8 mouse cellular contexts compared by ENCODE assay signal in genomic region chr6:113038735-113039058, GRCm38 (mm10). TPM values are rescaled to one million over a fixed set of nuclear protein-coding genes. Genes with fewer than 3 reads are reported as not detected.
DNase-seq lines count a peak whose midpoint lies in the region; ATAC-seq and TF ChIP-seq lines count a peak whose summit lies in the region.

No protein-coding gene starts in this region.

- TF ChIP-seq POLR2A in kidney, adult 2 months (IDR thresholded peaks at IDR 0.05; ENCODE audit: low read depth, low read length) = no peak

- no peak for DNase-seq in kidney, adult 2 months
- DNase-seq in midbrain, postnatal 0 days (ENCODE audit: low spot score) = no peak
- no peak for DNase-seq in thymus, postnatal 0 days (ENCODE audit: low spot score)
- no peak for DNase-seq in embryo, embryonic 9.5 days (ENCODE audit: extremely low spot score)
- DNase-seq in kidney, postnatal 4 days = no peak

- peak overlapping the region; percentile 21; the same call in 1 of the 2 replicates for H3K4me3 ChIP-seq in kidney, embryonic 14.5 days (ENCODE audit: low read length)
- no peak overlapping the region for H3K4me3 ChIP-seq in kidney, adult 2 months (ENCODE audit: insufficient read depth, low read depth, low read length)
- no peak overlapping the region; the same call in 1 of the 2 replicates for H3K4me3 ChIP-seq in embryonic facial prominence, embryonic 15.5 days (replicated peaks)
- no peak overlapping the region for H3K4me3 ChIP-seq in intestine, postnatal 0 days (ENCODE audit: low read depth, low read length)
- no peak overlapping the region for H3K4me3 ChIP-seq in midbrain, postnatal 0 days (ENCODE audit: low read depth, low read length)

- WGBS in kidney, embryonic 14.5 days = 24% methylated on average over 5 of the region's 5 CpGs
- WGBS in kidney, adult 2 months = 43% methylated on average over 5 of the region's 5 CpGs
- 46% methylated on average over 5 of the region's 5 CpGs for WGBS in embryonic facial prominence, embryonic 15.5 days
- 24% methylated on average over 5 of the region's 5 CpGs for WGBS in intestine, postnatal 0 days
- WGBS in midbrain, postnatal 0 days = 56% methylated on average over 5 of the region's 5 CpGs

- peak overlapping the region; percentile 37; the same call in 1 of the 2 replicates for H3K27ac ChIP-seq in kidney, embryonic 14.5 days (ENCODE audit: low read depth, low read length)
- no peak overlapping the region for H3K27ac ChIP-seq in kidney, adult 2 months (ENCODE audit: insufficient read depth, low read depth, low read length)
- H3K27ac ChIP-seq in embryonic facial prominence, embryonic 15.5 days (replicated peaks) = peak overlapping the region; percentile 59
- peak overlapping the region; percentile 88 for H3K27ac ChIP-seq in intestine, postnatal 0 days (ENCODE audit: low read depth, low read length)
- H3K27ac ChIP-seq in midbrain, postnatal 0 days (ENCODE audit: low read depth, low read length) = 0 out of 2 replicates have a peak overlapping the region, but pooled peaks have one; percentile 18

- peak overlapping the region; percentile 37; the same call in 1 of the 2 replicates for H3K9ac ChIP-seq in kidney, embryonic 14.5 days (ENCODE audit: low read depth, low read length)
- H3K9ac ChIP-seq in embryonic facial prominence, embryonic 15.5 days = peak overlapping the region; percentile 15; the same call in 1 of the 2 replicates
- no peak overlapping the region for H3K9ac ChIP-seq in intestine, postnatal 0 days (ENCODE audit: low read depth, low read length)
- no peak overlapping the region for H3K9ac ChIP-seq in midbrain, postnatal 0 days (replicated peaks; ENCODE audit: low read length, poor library complexity, severe bottlenecking)

- H3K36me3 ChIP-seq in kidney, embryonic 14.5 days (ENCODE audit: control insufficient read depth, insufficient read depth, low read length) = no peaks in the 10 kb centered on the region
- no peaks in the 10 kb centered on the region for H3K36me3 ChIP-seq in kidney, adult 2 months (ENCODE audit: control insufficient read depth, insufficient read depth, low read length)
- no peaks in the 10 kb centered on the region for H3K36me3 ChIP-seq in embryonic facial prominence, embryonic 15.5 days
- no peaks in the 10 kb centered on the region for H3K36me3 ChIP-seq in intestine, postnatal 0 days (ENCODE audit: control insufficient read depth, insufficient read depth)
- H3K36me3 ChIP-seq in midbrain, postnatal 0 days (ENCODE audit: insufficient read depth, low read length) = no peaks in the 10 kb centered on the region

- TF ChIP-seq CTCF in kidney, adult 2 months (conservative IDR thresholded peaks at IDR 0.05; ENCODE audit: insufficient read depth, insufficient read length, low read depth, low read length) = no peak
- no peak for TF ChIP-seq CTCF in intestine, postnatal 0 days (IDR thresholded peaks at IDR 0.05; ENCODE audit: low read depth)
- TF ChIP-seq CTCF in midbrain, postnatal 0 days (IDR thresholded peaks at IDR 0.05) = no peak

- peaks cover 3% of the 10 kb centered on the region; the same call in 1 of the 2 replicates for H3K4me1 ChIP-seq in kidney, embryonic 14.5 days (ENCODE audit: control insufficient read depth, insufficient read depth, low read length)
- no peaks in the 10 kb centered on the region; the same call in 1 of the 2 replicates for H3K4me1 ChIP-seq in kidney, adult 2 months (ENCODE audit: control insufficient read depth, insufficient read depth, low read length)
- H3K4me1 ChIP-seq in embryonic facial prominence, embryonic 15.5 days = peaks cover 16% of the 10 kb centered on the region
- H3K4me1 ChIP-seq in intestine, postnatal 0 days (replicated peaks; ENCODE audit: control insufficient read depth, insufficient read depth, low read length) = no peaks in the 10 kb centered on the region
- H3K4me1 ChIP-seq in midbrain, postnatal 0 days (ENCODE audit: insufficient read depth, low read length) = 0 out of 2 replicates have a peak, but pooled peaks cover 3% of the 10 kb centered on the region

- peaks cover 4% of the 10 kb centered on the region; the same call in 1 of the 2 replicates for H3K27me3 ChIP-seq in kidney, embryonic 14.5 days (ENCODE audit: control insufficient read depth, insufficient read depth, low read length)
- H3K27me3 ChIP-seq in kidney, adult 2 months (replicated peaks; ENCODE audit: control insufficient read depth, insufficient read depth, low read length) = no peaks in the 10 kb centered on the region
- no peaks in the 10 kb centered on the region for H3K27me3 ChIP-seq in embryonic facial prominence, embryonic 15.5 days
- H3K27me3 ChIP-seq in intestine, postnatal 0 days (replicated peaks; ENCODE audit: control insufficient read depth, insufficient read depth, low read length) = no peaks in the 10 kb centered on the region
- no peaks in the 10 kb centered on the region for H3K27me3 ChIP-seq in midbrain, postnatal 0 days (ENCODE audit: insufficient read depth, low read length)

- H3K4me2 ChIP-seq in kidney, embryonic 14.5 days (replicated peaks; ENCODE audit: low read depth, low read length) = peak overlapping the region; percentile 45
- peak overlapping the region; percentile 41; the same call in 1 of the 2 replicates for H3K4me2 ChIP-seq in embryonic facial prominence, embryonic 15.5 days (replicated peaks)
- peak overlapping the region; percentile 52 for H3K4me2 ChIP-seq in intestine, postnatal 0 days (replicated peaks; ENCODE audit: low read depth)
- H3K4me2 ChIP-seq in midbrain, postnatal 0 days (ENCODE audit: low read depth, low read length, poor library complexity, severe bottlenecking) = peak overlapping the region; percentile 36

- no peaks in the 10 kb centered on the region for H3K9me3 ChIP-seq in kidney, embryonic 14.5 days (ENCODE audit: control insufficient read depth, low read length)
- H3K9me3 ChIP-seq in embryonic facial prominence, embryonic 15.5 days (replicated peaks) = no peaks in the 10 kb centered on the region
- H3K9me3 ChIP-seq in intestine, postnatal 0 days (ENCODE audit: control insufficient read depth) = no peaks in the 10 kb centered on the region
- no peaks in the 10 kb centered on the region for H3K9me3 ChIP-seq in midbrain, postnatal 0 days (ENCODE audit: low read length)

- peak; percentile 7; the same call in 1 of the 2 replicates for ATAC-seq in kidney, embryonic 14.5 days (ENCODE audit: low FRiP score, low TSS enrichment)
- ATAC-seq in embryonic facial prominence, embryonic 15.5 days (ENCODE audit: insufficient number of reproducible peaks, low FRiP score, low TSS enrichment, low read depth) = no peak
- peak; percentile 71 for ATAC-seq in intestine, postnatal 0 days
- no peak for ATAC-seq in midbrain, postnatal 0 days (ENCODE audit: low FRiP score)

RNA-seq across cellular contexts. Expression of gene Thumpd3, which starts 7.3 kb away (rescaled TPM):
- 50.8 and 56.9 TPM in 2 replicates for polyA plus RNA-seq in kidney, embryonic 14.5 days (2014; fragmentation: Nextera tagmentation; extraction: Ambion mirVana)
- 6.5 and 9.3 TPM in 2 replicates for polyA plus RNA-seq in kidney, adult 2 months (2012; rRNA removed)
- polyA plus RNA-seq in embryonic facial prominence, embryonic 15.5 days (2015; fragmentation: Nextera tagmentation; extraction: Ambion mirVana) = 42.9 and 48.3 TPM in 2 replicates
- polyA plus RNA-seq in intestine, postnatal 0 days (2015; fragmentation: Nextera tagmentation; extraction: Ambion mirVana) = 36.0 and 36.6 TPM in 2 replicates
- total RNA-seq in midbrain, postnatal 0 days (2014; rRNA removed) = 33.7 and 49.2 TPM in 2 replicates
- polyA plus RNA-seq in midbrain, postnatal 0 days (2015; fragmentation: Nextera tagmentation; extraction: Ambion mirVana) = 38.3 and 40.5 TPM in 2 replicates
- polyA plus RNA-seq in thymus, postnatal 0 days (2015; fragmentation: Nextera tagmentation; extraction: Ambion mirVana) = 67.9 and 68.5 TPM in 2 replicates

RNA-seq across cellular contexts. Expression of gene Setd5, which starts 38.5 kb away (rescaled TPM):
- 88.6 and 107 TPM in 2 replicates for polyA plus RNA-seq in kidney, embryonic 14.5 days (2014; fragmentation: Nextera tagmentation; extraction: Ambion mirVana)
- polyA plus RNA-seq in kidney, adult 2 months (2012; rRNA removed) = 16.8 and 17.9 TPM in 2 replicates
- polyA plus RNA-seq in embryonic facial prominence, embryonic 15.5 days (2015; fragmentation: Nextera tagmentation; extraction: Ambion mirVana) = 81.1 and 84.7 TPM in 2 replicates
- 32.2 and 32.9 TPM in 2 replicates for polyA plus RNA-seq in intestine, postnatal 0 days (2015; fragmentation: Nextera tagmentation; extraction: Ambion mirVana)
- total RNA-seq in midbrain, postnatal 0 days (2014; rRNA removed) = 99.1 and 103 TPM in 2 replicates
- polyA plus RNA-seq in midbrain, postnatal 0 days (2015; fragmentation: Nextera tagmentation; extraction: Ambion mirVana) = 42.1 and 50.6 TPM in 2 replicates
- 36.5 and 45.2 TPM in 2 replicates for polyA plus RNA-seq in thymus, postnatal 0 days (2015; fragmentation: Nextera tagmentation; extraction: Ambion mirVana)

Comparison
In these comparisons a context has a peak if more than half of its experiments do, and no peak if none do; other contexts are left out.
1. ATAC-seq: peak in kidney, embryonic 14.5 days (single experiment) and intestine, postnatal 0 days (single experiment); none in embryonic facial prominence, embryonic 15.5 days (single experiment) and midbrain, postnatal 0 days (single experiment).
2. H3K9ac ChIP-seq: peak in kidney, embryonic 14.5 days (single experiment) and embryonic facial prominence, embryonic 15.5 days (single experiment); none in intestine, postnatal 0 days (single experiment) and midbrain, postnatal 0 days (single experiment).
3. Peak in every context shown above with its lines, with median percentiles within 50 percentile points of each other: H3K4me2 ChIP-seq.